Mouse (Mus musculus) embryonic facial prominence, embryonic 14.5 days (tissue): Measurements from ENCODE around the gene Spem2. TPM values are rescaled to one million over a fixed set of nuclear protein-coding genes. Genes with fewer than 3 reads are reported as not detected.

Source experiments
- ATAC-seq: fragments of 200-750 bp; cut with Nextera tagmentation; 2 replicates; pipeline ENCODE4 v1.8.0; 2017; ENCODE audit warnings: low read depth, moderate number of reproducible peaks, moderate TSS enrichment
- DNase-seq: peaks from one replicate; pipeline ENCODE4 v3.0.0-alpha.2; 2015; ENCODE audit warnings: low spot score
- H3K27ac ChIP-seq: fragments of 300-500 bp; sonication (generic); replicated peaks from 2 replicates; pipeline ENCODE4 v1.5.1; 2014; ENCODE audit warnings: low read depth, mild to moderate bottlenecking, low read length, moderate library complexity
- H3K27me3 ChIP-seq: fragments of 300-500 bp; sonication (generic); replicated peaks from 2 replicates; pipeline ENCODE4 v1.6.1; 2014; ENCODE audit warnings: low read length; ENCODE audit not compliant: control insufficient read depth, insufficient read depth
- H3K36me3 ChIP-seq: fragments of 300-500 bp; sonication (generic); 2 replicates; pipeline ENCODE4 v1.6.1; 2014; ENCODE audit warnings: low read length, mixed read lengths; ENCODE audit not compliant: control insufficient read depth, insufficient read depth
- H3K4me1 ChIP-seq: fragments of 300-500 bp; sonication (generic); 2 replicates; pipeline ENCODE4 v1.6.1; 2014; ENCODE audit warnings: antibody characterized with exemption, low read length; ENCODE audit not compliant: control insufficient read depth, insufficient read depth
- H3K4me2 ChIP-seq: fragments of 300-500 bp; sonication (generic); 2 replicates; pipeline ENCODE4 v1.6.1; 2014; ENCODE audit warnings: low read depth, mild to moderate bottlenecking, low read length, moderate library complexity, mixed read lengths
- H3K4me3 ChIP-seq: fragments of 300-500 bp; sonication (generic); 2 replicates; pipeline ENCODE4 v1.5.1; 2014; ENCODE audit warnings: low read depth, mild to moderate bottlenecking, low read length
- H3K9ac ChIP-seq: fragments of 300-500 bp; sonication (generic); 2 replicates; pipeline ENCODE4 v1.6.1; 2014; ENCODE audit warnings: low read depth, mild to moderate bottlenecking, low read length, moderate library complexity, mixed read lengths
- H3K9me3 ChIP-seq: fragments of 300-500 bp; sonication (generic); 2 replicates; pipeline ENCODE4 v1.6.1; 2016; ENCODE audit warnings: low read length; ENCODE audit not compliant: control insufficient read depth
- WGBS: fragments of 180-500 bp; shearing (Covaris S2); extraction: QIAGEN DNeasy Blood & Tissue Kit; methylation state at CpG from one replicate; pipeline ENCODE4 v1.1.7; 2014; 5-methylcytosine and 5-hydroxymethylcytosine counted together
- polyA plus RNA-seq: library from polyadenylated mRNA; unstranded; fragments of >200 nt; fragmentation: Nextera tagmentation; extraction: Ambion mirVana; gene quantifications from 2 replicates; pipeline ENCODE4 v1.2.1, GENCODE M21; 2014

Gene Spem2
- polyA plus RNA-seq, 1 experiment from 2014 or later: not detected

GRCm38 (mm10) chr11:69804972-69805909 lies 13.0 kb downstream of the Spem2 start, which contains the start of gene Tmem102:
TSS of gene Tmem102 (minus strand) at chr11:69805624.
- Histone ChIP-seq H3K4me3 (peak within 1 kb of the TSS; percentile 58), H3K9me3 (no peaks in the 10 kb centered on the region), H3K36me3 (no peaks in the 10 kb centered on the region), H3K9ac (peak within 1 kb of the TSS; percentile 59; the same call in 1 of the 2 replicates), H3K4me2 (peak within 1 kb of the TSS; percentile 97), H3K27ac (no peak within 1 kb of the TSS), H3K4me1 (peaks cover 37% of the 10 kb centered on the region), H3K27me3 (peaks cover 35% of the 10 kb centered on the region)
- 6% methylated on average over 27 of the region's 29 CpGs for WGBS
- no peak for ATAC-seq
- peak; percentile 65 for DNase-seq

- Histone ChIP-seq H3K27me3 (peaks cover 35% of the 10 kb centered on the region), H3K9me3 (no peaks in the 10 kb centered on the region), H3K27ac (no peak overlapping the region), H3K4me1 (peaks cover 40% of the 10 kb centered on the region), H3K9ac (peak overlapping the region; percentile 59; the same call in 1 of the 2 replicates), H3K4me3 (peak overlapping the region; percentile 58), H3K4me2 (peak overlapping the region; percentile 97), H3K36me3 (no peaks in the 10 kb centered on the region)
- peak; percentile 41 for DNase-seq
- ATAC-seq: no peak
- 9% methylated on average over 12 of the region's 12 CpGs for WGBS
These were observed 13.7 kb downstream of the Spem2 start for GRCm38 (mm10) chr11:69804652-69804940.

DNA sequence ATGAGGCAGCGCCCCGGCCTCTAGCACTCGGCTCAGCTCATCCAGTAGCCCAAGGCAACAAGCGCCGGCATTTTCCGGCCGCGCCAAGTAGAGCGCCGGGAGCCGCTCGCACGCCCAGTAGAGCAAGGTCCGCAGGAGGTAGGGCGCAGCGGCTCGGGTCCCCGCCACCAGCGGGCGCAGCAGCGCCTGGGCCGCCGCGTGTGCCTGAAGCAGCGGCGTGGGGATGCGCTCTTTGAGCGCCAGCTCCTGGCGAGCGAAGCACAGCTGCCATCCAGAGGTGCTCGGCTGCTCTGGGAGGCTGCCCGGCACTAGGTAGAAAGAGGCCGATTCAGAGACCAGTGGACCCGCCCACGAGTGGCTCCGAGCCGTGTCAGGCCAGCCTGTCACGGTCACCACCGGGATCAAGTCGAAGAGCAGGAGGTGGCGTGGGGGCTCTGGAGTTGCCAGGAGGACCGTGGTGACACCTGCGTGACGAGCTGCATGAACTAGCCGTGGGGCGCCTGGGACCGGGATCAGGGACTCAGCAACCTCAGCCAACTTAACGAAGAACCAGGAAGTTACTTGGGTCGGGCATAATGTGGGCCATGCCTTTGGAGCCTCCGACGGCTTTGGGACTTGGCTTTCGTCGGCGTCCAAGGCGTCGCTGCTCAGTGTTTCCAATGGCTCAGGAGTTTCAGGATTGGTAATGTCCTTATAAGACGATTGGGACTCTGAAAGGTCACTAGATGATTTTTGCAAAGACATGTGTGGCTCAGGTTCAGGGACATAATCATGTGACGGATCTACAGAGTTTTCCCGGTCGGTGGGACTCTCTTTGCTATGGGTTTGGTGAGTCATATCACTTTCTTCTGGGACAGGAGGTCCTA lies 14.2 kb downstream of the Spem2 start:
- Histone ChIP-seq H3K36me3 (no peaks in the 10 kb centered on the region), H3K4me2 (peak overlapping the region; percentile 97), H3K27ac (no peak overlapping the region), H3K9ac (peak overlapping the region; percentile 59), H3K4me1 (peaks cover 44% of the 10 kb centered on the region), H3K9me3 (no peaks in the 10 kb centered on the region), H3K4me3 (peak overlapping the region; percentile 58), H3K27me3 (peaks cover 35% of the 10 kb centered on the region)
- WGBS: 2% methylated on average over 38 of the region's 60 CpGs
- DNase-seq (peak; percentile 87), ATAC-seq (peak; percentile 62)

DNA sequence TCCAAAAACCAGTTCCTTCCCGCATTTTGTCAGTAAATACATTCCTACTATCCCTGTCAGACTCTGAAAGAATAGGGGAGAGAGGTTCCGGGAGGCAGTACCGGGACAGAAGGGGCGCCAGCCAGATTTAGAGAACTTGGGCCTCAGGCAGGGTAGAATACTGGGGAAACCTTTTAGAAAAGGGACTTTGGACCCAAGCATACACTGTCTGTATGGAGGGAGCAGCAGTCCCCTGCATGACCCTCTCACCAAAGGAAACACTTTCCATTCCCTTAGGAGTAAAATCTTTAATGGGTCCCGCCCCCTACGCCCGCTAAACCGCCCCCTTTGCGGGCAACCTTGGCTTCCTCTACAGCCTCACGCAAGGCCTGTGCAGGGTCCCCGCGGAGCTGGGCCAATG lies 14.9 kb downstream of the Spem2 start:
- ATAC-seq (no peak), DNase-seq (no peak)
- peak overlapping the region; percentile 64 for H3K9ac ChIP-seq
- H3K4me3 ChIP-seq: peak overlapping the region; percentile 58
- no peaks in the 10 kb centered on the region for H3K36me3 ChIP-seq
- no peak overlapping the region for H3K27ac ChIP-seq
- H3K9me3 ChIP-seq: no peaks in the 10 kb centered on the region
- H3K4me2 ChIP-seq: peak overlapping the region; percentile 97
- H3K27me3 ChIP-seq: peaks cover 35% of the 10 kb centered on the region
- peaks cover 44% of the 10 kb centered on the region for H3K4me1 ChIP-seq
- WGBS: 2% methylated on average over 11 of the region's 12 CpGs

- Histone ChIP-seq H3K4me1 (peaks cover 44% of the 10 kb centered on the region), H3K27me3 (peaks cover 41% of the 10 kb centered on the region), H3K9me3 (no peaks in the 10 kb centered on the region), H3K4me2 (peak overlapping the region; percentile 97), H3K27ac (0 out of 2 replicates have a peak overlapping the region, but pooled peaks have one; percentile 34), H3K36me3 (no peaks in the 10 kb centered on the region), H3K4me3 (peak overlapping the region; percentile 58), H3K9ac (peak overlapping the region; percentile 64)
- WGBS: 1% methylated on average over 18 of the region's 33 CpGs
- peak; percentile 45 for ATAC-seq
- DNase-seq: peak; percentile 91
These were observed 15.6 kb downstream of the Spem2 start for GRCm38 (mm10) chr11:69802648-69803105.

DNA sequence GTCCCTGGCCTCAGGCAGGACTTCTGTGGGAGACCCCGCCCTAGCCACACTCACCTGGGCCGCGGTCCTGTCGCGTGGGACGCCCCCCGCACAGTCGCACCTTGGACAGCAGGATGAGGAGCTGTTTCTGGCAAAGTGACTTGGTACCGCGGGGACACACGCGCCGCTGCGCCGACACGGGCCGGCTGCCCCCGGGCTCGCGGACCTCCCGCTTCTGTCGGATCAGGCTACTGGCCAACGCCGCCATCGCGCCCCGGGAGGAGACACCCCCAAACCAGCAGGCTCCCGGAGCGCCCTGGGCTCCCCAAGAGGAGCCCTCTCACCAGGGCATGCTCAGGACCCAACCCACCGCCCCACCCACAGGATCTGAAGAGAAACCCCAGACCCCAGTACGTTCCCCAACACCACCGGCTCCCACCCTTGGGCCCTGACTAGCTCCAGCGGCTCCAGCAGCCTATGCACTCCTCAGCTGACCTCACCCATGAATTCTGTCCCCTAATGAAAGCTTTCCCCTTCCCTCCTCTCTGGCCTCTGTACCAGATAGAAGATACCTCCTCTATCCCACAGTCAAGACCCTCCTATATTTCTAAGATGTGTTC lies 16.8 kb downstream of the Spem2 start, which contains the start of gene Fgf11:
TSS of gene Fgf11 (minus strand) at position 479 of the 599 bp plus-strand sequence.
- Histone ChIP-seq H3K9me3 (no peaks in the 10 kb centered on the region), H3K27me3 (peaks cover 47% of the 10 kb centered on the region), H3K4me1 (peaks cover 44% of the 10 kb centered on the region), H3K4me3 (peak within 1 kb of the TSS; percentile 58), H3K27ac (peak within 1 kb of the TSS; percentile 80), H3K9ac (peak within 1 kb of the TSS; percentile 64), H3K36me3 (no peaks in the 10 kb centered on the region), H3K4me2 (peak within 1 kb of the TSS; percentile 97)
- no peak for DNase-seq
- WGBS: 0% methylated on average over 15 of the region's 33 CpGs
- no peak for ATAC-seq

DNA sequence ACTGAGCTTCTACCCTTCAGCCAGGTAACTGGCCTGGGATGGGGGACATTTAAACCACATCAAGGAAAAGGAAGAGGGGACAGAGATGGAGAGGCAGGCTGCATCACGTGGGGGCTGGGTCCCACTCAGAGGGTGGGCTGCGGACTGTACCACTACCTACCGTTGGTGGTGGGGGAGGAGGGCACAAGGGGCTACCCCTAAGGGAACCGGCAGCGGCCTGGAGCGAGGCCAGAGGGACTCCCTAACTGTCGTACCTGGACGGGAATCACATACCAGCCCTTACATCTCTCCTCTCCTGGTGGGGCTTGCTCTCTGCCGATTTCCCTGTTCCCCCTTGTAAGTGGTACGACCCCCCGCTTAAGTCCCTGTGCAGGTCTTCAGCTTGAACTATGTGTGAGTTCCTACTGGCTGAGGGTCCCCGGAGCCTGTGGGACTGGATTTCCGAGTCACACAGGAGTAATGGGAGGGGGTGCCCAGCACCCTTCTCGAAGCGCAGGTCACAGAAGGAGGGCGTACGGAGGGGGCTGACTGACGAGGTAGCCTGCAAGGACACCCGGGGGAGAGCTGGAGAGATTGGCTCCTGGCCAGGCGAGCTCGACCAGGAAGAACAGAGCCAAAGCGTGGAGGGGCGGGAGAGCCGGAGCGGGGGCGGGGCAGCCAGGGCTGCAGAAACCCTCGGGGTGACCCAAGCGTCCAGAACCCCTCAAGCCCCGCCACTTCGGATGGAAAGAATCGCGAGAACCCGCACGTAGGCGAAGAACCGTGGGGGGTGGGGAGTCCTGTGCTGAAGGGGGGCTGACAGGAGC lies 17.7 kb downstream of the Spem2 start:
- Histone ChIP-seq H3K27me3 (peaks cover 43% of the 10 kb centered on the region), H3K27ac (peak overlapping the region; percentile 80)

More for the DNA sequence above, 17.7 kb downstream of the Spem2 start:
- peak overlapping the region; percentile 97 for H3K4me2 ChIP-seq
- no peaks in the 10 kb centered on the region for H3K9me3 ChIP-seq
- H3K4me1 ChIP-seq: peaks cover 48% of the 10 kb centered on the region
- H3K36me3 ChIP-seq: no peaks in the 10 kb centered on the region
- 0% methylated on average over 33 of the region's 36 CpGs for WGBS
- ATAC-seq (peak; percentile 58), DNase-seq (peak; percentile 88)
- peak overlapping the region; percentile 64 for H3K9ac ChIP-seq
- H3K4me3 ChIP-seq: peak overlapping the region; percentile 58
